Mouse (Mus musculus) CH12.LX (cell line): ENCODE results near the gene Stx16. TPM values are rescaled to one million over a fixed set of nuclear protein-coding genes. Genes with fewer than 3 reads are reported as not detected.

Experiments
- DNase-seq: peaks from one replicate; pipeline ENCODE4 v3.0.0-alpha.2; 2013; ENCODE audit errors: extremely low read depth
- H3K27ac ChIP-seq: 2 replicates; pipeline ENCODE4 v1.5.1; 2012; ENCODE audit warnings: low read depth, mild to moderate bottlenecking, control low read depth, moderate library complexity; ENCODE audit not compliant: insufficient read depth
- H3K27me3 ChIP-seq: replicated peaks from 2 replicates; pipeline ENCODE3; 2012; ENCODE audit warnings: inconsistent platforms
- H3K36me3 ChIP-seq, 2 experiments: replicated peaks in 1 of 2; 2 replicates each; pipeline versions ENCODE3 to v1.6.1; 2012; ENCODE audit warnings: inconsistent platforms in 1 of 2, low read length in 1 of 2, mild to moderate bottlenecking in 1 of 2, mixed read lengths in 1 of 2, moderate library complexity in 1 of 2; ENCODE audit not compliant: control insufficient read depth in 1 of 2, insufficient read depth in 1 of 2
- H3K4me1 ChIP-seq, 2 experiments: 2 replicates each; pipeline ENCODE4 v1.6.1; 2012; ENCODE audit warnings: inconsistent platforms in 1 of 2, moderate library complexity in 1 of 2; ENCODE audit not compliant: insufficient read depth in 2 of 2, control insufficient read depth in 1 of 2
- H3K4me2 ChIP-seq: 2 replicates; pipeline ENCODE4 v1.6.1; 2012; ENCODE audit warnings: low read depth, mild to moderate bottlenecking, control low read depth; ENCODE audit not compliant: poor library complexity, insufficient read depth, severe bottlenecking
- H3K4me3 ChIP-seq, 3 experiments: fragments of 150-350 bp in 1 of 3; sonication (generic) in 1 of 3; replicated peaks in 1 of 3; 2 replicates each; pipeline versions ENCODE3 to v1.5.1; 2011 to 2012; ENCODE audit warnings: low read depth in 2 of 3, low read length in 2 of 3, mild to moderate bottlenecking in 2 of 3, moderate library complexity in 2 of 3, control low read depth in 1 of 3, improper control_type of control experiment in 1 of 3, inconsistent platforms in 1 of 3, mixed read lengths in 1 of 3; ENCODE audit not compliant: poor library complexity in 1 of 3
- H3K79me2 ChIP-seq: replicated peaks from 2 replicates; pipeline ENCODE4 v1.6.1; 2012; ENCODE audit warnings: mild to moderate bottlenecking, moderate library complexity; ENCODE audit not compliant: control insufficient read depth, poor library complexity, insufficient read depth, severe bottlenecking; ENCODE audit errors: extremely low read depth
- H3K9ac ChIP-seq: 2 replicates; pipeline ENCODE4 v1.6.1; 2012; ENCODE audit warnings: low read depth, mild to moderate bottlenecking, control low read depth, moderate library complexity; ENCODE audit not compliant: insufficient read depth
- H3K9me3 ChIP-seq: replicated peaks from 2 replicates; pipeline ENCODE3; 2012; ENCODE audit warnings: low read length, inconsistent platforms, mixed read lengths
- CHD2 ChIP-seq: IDR thresholded peaks from 2 replicates; pipeline ENCODE4 v1.6.1; 2011; ENCODE audit warnings: low read length, improper control_type of control experiment
- CTCF ChIP-seq, 2 experiments: IDR thresholded peaks in 1 of 2; conservative IDR thresholded peaks in 1 of 2; 2 replicates each; pipeline ENCODE4 v1.5.1; 2011 to 2012; ENCODE audit warnings: low read depth in 2 of 2, low read length in 2 of 2, improper control_type of control experiment in 1 of 2, inconsistent platforms in 1 of 2, mild to moderate bottlenecking in 1 of 2, moderate library complexity in 1 of 2
- ELF1 ChIP-seq: IDR thresholded peaks from 2 replicates; pipeline ENCODE4 v1.6.1; 2014; ENCODE audit warnings: low read depth, mild to moderate bottlenecking, inconsistent platforms, low read length, improper control_type of control experiment
- ETS1 ChIP-seq: conservative IDR thresholded peaks from 2 replicates; pipeline ENCODE4 v1.6.1; 2012; ENCODE audit warnings: low read depth, mild to moderate bottlenecking, inconsistent platforms, low read length, improper control_type of control experiment, moderate library complexity
- GABPA ChIP-seq: IDR thresholded peaks from 2 replicates; pipeline ENCODE4 v1.6.1; 2012; ENCODE audit warnings: low read depth, low read length, improper control_type of control experiment, inconsistent platforms; ENCODE audit not compliant: insufficient replicate concordance
- JUN ChIP-seq: IDR thresholded peaks from 2 replicates; pipeline ENCODE4 v1.6.1; 2011; ENCODE audit warnings: low read depth, mild to moderate bottlenecking, low read length, improper control_type of control experiment, moderate library complexity; ENCODE audit not compliant: insufficient read depth
- MAX ChIP-seq: IDR thresholded peaks from 2 replicates; pipeline ENCODE4 v1.6.1; 2011; ENCODE audit warnings: low read length, improper control_type of control experiment
- MAZ ChIP-seq: IDR thresholded peaks from 2 replicates; pipeline ENCODE4 v1.6.1; 2012; ENCODE audit warnings: low read depth, mild to moderate bottlenecking, inconsistent platforms, low read length, improper control_type of control experiment, moderate library complexity
- NELFE ChIP-seq: IDR thresholded peaks from 2 replicates; pipeline ENCODE4 v1.6.1; 2011; ENCODE audit warnings: low read depth, low read length, improper control_type of control experiment
- PAX5 ChIP-seq: IDR thresholded peaks from 2 replicates; pipeline ENCODE4 v1.6.1; 2012; ENCODE audit warnings: low read length, inconsistent platforms, mixed read lengths
- POLR2A ChIP-seq: IDR thresholded peaks from 2 replicates; pipeline ENCODE4 v1.6.1; 2011; ENCODE audit warnings: low read depth, mild to moderate bottlenecking, improper control_type of control experiment, low read length
- POLR2AphosphoS2 ChIP-seq: IDR thresholded peaks from 2 replicates; pipeline ENCODE4 v1.6.1; 2011; ENCODE audit warnings: low read depth, low read length, improper control_type of control experiment
- SIN3A ChIP-seq: IDR thresholded peaks from 2 replicates; pipeline ENCODE4 v1.6.1; 2012; ENCODE audit warnings: low read length, improper control_type of control experiment, inconsistent platforms
- SMC3 ChIP-seq: IDR thresholded peaks from 2 replicates; pipeline ENCODE4 v1.6.1; 2011; ENCODE audit warnings: low read depth, low read length, improper control_type of control experiment
- TCF12 ChIP-seq: IDR thresholded peaks from 2 replicates; pipeline ENCODE4 v1.6.1; 2014; ENCODE audit warnings: low read depth, mild to moderate bottlenecking, inconsistent platforms, low read length, improper control_type of control experiment
- UBTF ChIP-seq: IDR thresholded peaks from 2 replicates; pipeline ENCODE4 v1.6.1; 2012; ENCODE audit warnings: low read depth, mild to moderate bottlenecking, inconsistent platforms, low read length, improper control_type of control experiment, moderate library complexity
- ZKSCAN1 ChIP-seq: IDR thresholded peaks from 2 replicates; pipeline ENCODE4 v1.6.1; 2012; ENCODE audit warnings: low read depth, inconsistent platforms, low read length, improper control_type of control experiment, borderline replicate concordance
- ZMIZ1 ChIP-seq: IDR thresholded peaks from 2 replicates; pipeline ENCODE4 v1.6.1; 2012; ENCODE audit warnings: low read depth, mild to moderate bottlenecking, inconsistent platforms, low read length, improper control_type of control experiment
- dilution Hi-C: fragments of 300-500 bp; cut with MboI; formaldehyde crosslinking; loops from 2 replicates; pipeline ENCODE4 v1.14.3; 2020; ENCODE audit warnings: low sequenced_read_pairs; ENCODE audit not compliant: extremely low pct_unique_long_range_greater_than_20kb, extremely low pct_ligation_motif_present
- in situ Hi-C: fragments of 300-500 bp; cut with MboI; formaldehyde crosslinking; loops from 3 replicates; pipeline ENCODE4 v1.14.3; 2019; ENCODE audit warnings: low sequenced_read_pairs, low pct_ligation_motif_present, low pct_unique_long_range_greater_than_20kb, mixed read lengths
- polyA plus RNA-seq: library from polyadenylated mRNA; unstranded; fragments of >175 nt; gene quantifications from 2 replicates; pipeline ENCODE4 v1.2.1, GENCODE M21; 2012; ENCODE audit warnings: low read depth; ENCODE audit not compliant: insufficient read length
- total RNA-seq, 2 experiments: library from RNA; depleted of rRNA; stranded (reverse); fragments of 300-350 nt in 1 of 2; fragments of >200 nt in 1 of 2; gene quantifications; 2 replicates each; pipeline ENCODE4 v1.2.3; 2012 to 2014

The Stx16 gene
- total and polyA plus RNA-seq, 3 experiments: 18.8 to 33.2 (median 22.5) TPM

DNA sequence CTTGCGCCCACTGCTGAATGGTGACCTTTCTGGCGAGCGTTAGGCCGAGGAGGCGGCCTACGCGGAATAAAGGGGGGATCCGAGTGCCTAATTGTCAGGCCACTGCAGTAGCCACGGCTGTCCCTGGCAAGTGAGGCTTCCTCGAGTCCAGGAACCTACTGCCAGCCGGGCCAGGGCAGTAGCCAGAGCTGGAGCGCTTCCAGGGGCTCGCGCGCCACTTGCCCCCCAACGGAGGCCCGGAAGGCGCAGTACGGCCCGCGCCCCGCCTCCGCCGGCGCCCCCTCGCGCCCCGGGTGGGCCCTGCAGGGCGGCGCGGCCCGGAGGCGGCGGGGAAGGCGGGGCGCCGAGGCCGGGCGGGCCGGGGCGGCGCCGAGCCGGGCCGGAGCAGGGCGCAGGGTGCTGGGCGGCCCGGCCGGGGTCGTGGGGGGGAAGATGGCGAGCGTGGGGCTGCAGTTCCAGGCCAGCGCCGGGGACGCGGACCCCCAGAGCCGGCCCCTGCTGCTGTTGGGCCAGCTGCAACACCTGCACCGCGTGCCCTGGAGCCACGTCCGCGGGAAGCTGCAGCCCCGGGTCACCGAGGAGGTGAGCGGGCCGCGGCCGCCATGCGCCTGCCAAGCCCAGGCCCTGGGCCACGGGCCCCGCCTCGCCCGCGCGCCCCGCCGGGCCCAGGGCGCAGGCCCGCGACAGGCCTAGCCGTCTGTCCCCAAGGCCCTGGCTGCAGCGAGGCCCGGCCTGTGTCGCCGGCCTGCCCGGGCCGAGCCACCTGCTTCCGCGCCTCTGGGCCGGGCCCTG is 34.1 kb downstream of the Stx16 start, which contains the start of gene Npepl1:
Npepl1 (plus strand) TSS at position 359 of the 792 bp plus-strand sequence.
- Histone ChIP-seq H3K4me3 (peak within 1 kb of the TSS; percentile 72 to 92 (median 83)), H3K4me2 (peak within 1 kb of the TSS; percentile 85), H3K4me1 (peaks cover 5 to 17% of the 10 kb centered on the region in 2 experiments; a peak in 3 of 4 replicates), H3K79me2 (no peaks in the 10 kb centered on the region), H3K36me3 (peaks cover 13 to 35% of the 10 kb centered on the region in 2 experiments), H3K27ac (peak within 1 kb of the TSS; percentile 40), H3K9me3 (no peaks in the 10 kb centered on the region), H3K9ac (peak within 1 kb of the TSS; percentile 83), H3K27me3 (no peaks in the 10 kb centered on the region)
- in situ Hi-C loops: loop anchor here (25.0 kb wide), 1 partner anchor 298 kb away; no protein-coding TSS in a partner anchor
- TF ChIP-seq NELFE (peak; percentile 36; the same call in 1 of the 2 replicates), UBTF (peak; percentile 83), TCF12 (peak; percentile 42; the same call in 1 of the 2 replicates), MAZ (0 out of 2 replicates have a peak, but pooled peaks have one; percentile 61), ETS1 (no peak), ELF1 (peak; percentile 69; the same call in 1 of the 2 replicates), MAX (no peak), GABPA (no peak), CTCF (conservative IDR thresholded peaks at IDR 0.05 in 1 of 2, IDR thresholded peaks at IDR 0.05 in 1 of 2; ENCODE audit: low read depth in 2 of 2, low read length in 2 of 2) (peak in 1 of 2 experiments; percentile 52; a peak in 2 of 4 replicates), PAX5 (no peak), ZKSCAN1 (no peak), JUN (no peak), ZMIZ1 (0 out of 2 replicates have a peak, but pooled peaks have one; percentile 23), SMC3 (peak; percentile 13; the same call in 1 of the 2 replicates), POLR2AphosphoS2 (no peak), POLR2A (peak; percentile 70), SIN3A (0 out of 2 replicates have a peak, but pooled peaks have one; percentile 14), CHD2 (no peak)
- peak; percentile 33 for DNase-seq
- dilution Hi-C loops: no loop called here
